Mouse (Mus musculus) kidney, embryonic 15.5 days (tissue): ENCODE measurements around the gene Incenp. TPM values are rescaled to one million over a fixed set of nuclear protein-coding genes. Genes with fewer than 3 reads are reported as not detected.

Experiments
- ATAC-seq: fragments of 200-750 bp; cut with Nextera tagmentation; replicated peaks from 2 replicates; pipeline ENCODE4 v1.8.0; 2017; ENCODE audit warnings: moderate TSS enrichment; ENCODE audit not compliant: low FRiP score
- H3K27ac ChIP-seq: fragments of 300-500 bp; sonication (generic); 2 replicates; pipeline ENCODE4 v1.5.1; 2015; ENCODE audit warnings: mild to moderate bottlenecking, inconsistent platforms
- H3K27me3 ChIP-seq: fragments of 300-500 bp; sonication (generic); 2 replicates; pipeline ENCODE4 v1.6.1; 2015; ENCODE audit warnings: inconsistent platforms
- H3K36me3 ChIP-seq: fragments of 300-500 bp; sonication (generic); 2 replicates; pipeline ENCODE4 v1.6.1; 2015; ENCODE audit warnings: inconsistent platforms
- H3K4me1 ChIP-seq: fragments of 300-500 bp; sonication (generic); 2 replicates; pipeline ENCODE4 v1.6.1; 2015; ENCODE audit warnings: inconsistent platforms
- H3K4me2 ChIP-seq: fragments of 300-500 bp; sonication (generic); 2 replicates; pipeline ENCODE4 v1.6.1; 2015; ENCODE audit warnings: moderate library complexity, mild to moderate bottlenecking, inconsistent platforms
- H3K4me3 ChIP-seq: fragments of 300-500 bp; sonication (generic); replicated peaks from 2 replicates; pipeline ENCODE4 v1.5.1; 2015; ENCODE audit warnings: mild to moderate bottlenecking, inconsistent platforms
- H3K9ac ChIP-seq: fragments of 300-500 bp; sonication (generic); 2 replicates; pipeline ENCODE4 v1.6.1; 2015; ENCODE audit warnings: mild to moderate bottlenecking, inconsistent platforms
- H3K9me3 ChIP-seq: fragments of 300-500 bp; sonication (generic); replicated peaks from 2 replicates; pipeline ENCODE4 v1.6.1; 2016; ENCODE audit warnings: inconsistent platforms
- WGBS: fragments of 180-500 bp; shearing (Covaris S2); methylation state at CpG from one replicate; pipeline ENCODE4 v1.1.7; 2015; ENCODE audit warnings: mixed read lengths; 5-methylcytosine and 5-hydroxymethylcytosine counted together
- polyA plus RNA-seq: library from polyadenylated mRNA; unstranded; fragments of >200 nt; fragmentation: Nextera tagmentation; extraction: Ambion mirVana; gene quantifications from 2 replicates; pipeline ENCODE4 v1.2.1, GENCODE M21; 2015

Incenp gene
- polyA plus RNA-seq, result 105 and 112 TPM in 2 replicates

DNA sequence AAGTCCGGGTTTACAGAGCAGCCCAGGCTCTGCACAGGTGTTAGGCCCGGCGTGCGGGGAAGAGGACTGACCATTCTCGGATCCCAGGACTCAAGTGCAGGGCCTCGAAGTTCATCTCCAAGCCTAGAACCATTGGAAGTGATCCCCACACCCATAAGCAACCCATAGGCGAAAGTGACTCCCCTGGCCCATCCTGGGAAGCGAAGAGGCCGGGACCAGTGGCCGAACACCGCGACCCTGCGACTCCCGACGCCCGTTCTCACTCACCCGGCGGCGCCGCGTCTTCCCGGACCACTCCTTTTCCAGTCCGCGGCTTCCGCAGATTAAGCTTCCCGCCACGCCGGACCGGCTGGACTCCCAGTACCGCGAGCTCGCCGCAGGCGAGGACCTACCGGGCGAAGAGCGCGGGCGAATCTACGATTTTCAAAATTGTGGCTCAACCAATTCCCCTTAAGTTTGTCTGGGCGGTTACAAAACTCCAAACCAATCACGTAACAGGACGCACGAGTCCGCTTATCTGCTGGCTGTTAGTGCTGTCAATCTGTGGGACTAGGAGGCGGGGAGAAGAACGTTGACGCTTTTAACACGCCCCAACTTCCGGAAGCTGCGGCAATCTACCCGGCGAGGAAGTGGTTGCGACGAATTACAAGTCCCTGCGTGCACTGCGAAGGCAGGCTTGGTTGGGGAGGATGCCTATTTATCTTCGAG, at the start of gene Incenp:
TSS of gene Incenp (minus strand) at position 480 of the 708 bp plus-strand sequence.
- ATAC-seq, result peak; percentile 98
- Histone ChIP-seq H3K9ac (peak within 1 kb of the TSS; percentile 78), H3K27me3 (no peaks in the 10 kb centered on the region), H3K4me1 (peaks cover 23% of the 10 kb centered on the region), H3K9me3 (no peaks in the 10 kb centered on the region), H3K27ac (peak within 1 kb of the TSS; percentile 96), H3K4me2 (peak within 1 kb of the TSS; percentile 66), H3K4me3 (peak within 1 kb of the TSS; percentile 80), H3K36me3 (peaks cover 18% of the 10 kb centered on the region)
- under 1% methylated on average over 58 of the region's 58 CpGs for WGBS

DNA sequence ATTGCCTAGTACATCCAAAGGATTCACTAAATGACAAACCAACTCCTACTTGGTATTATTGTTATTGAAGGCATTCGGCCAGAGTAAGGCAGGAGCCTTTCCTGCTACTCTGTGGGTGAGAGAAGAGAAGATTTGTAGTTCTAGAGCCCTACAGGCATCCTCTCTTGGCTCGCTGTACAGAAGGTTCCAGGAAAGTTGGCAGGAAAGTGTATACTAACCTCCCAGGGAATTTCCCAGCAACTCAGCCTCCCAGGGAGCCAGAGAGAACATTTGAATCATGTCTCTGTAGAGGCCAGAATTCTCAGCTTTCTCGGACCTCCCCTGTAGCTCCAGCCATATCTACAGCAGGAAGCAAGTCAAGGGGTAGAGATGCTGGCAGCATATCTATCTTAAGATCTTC, 47.6 kb upstream of the Incenp start:
- Histone ChIP-seq H3K4me3 (no peak overlapping the region), H3K9ac (no peak overlapping the region), H3K36me3 (no peaks in the 10 kb centered on the region), H3K4me2 (no peak overlapping the region), H3K27me3 (no peaks in the 10 kb centered on the region), H3K9me3 (no peaks in the 10 kb centered on the region), H3K27ac (no peak overlapping the region), H3K4me1 (peaks cover 16% of the 10 kb centered on the region)
- WGBS, result 62% methylated on average over 3 of the region's 3 CpGs
- ATAC-seq, result no peak

- no peaks in the 10 kb centered on the region for H3K36me3 ChIP-seq
- 87% methylated on average over 8 of the region's 8 CpGs for WGBS
- H3K27me3 ChIP-seq, result no peaks in the 10 kb centered on the region
- ATAC-seq, result no peak
- H3K9ac ChIP-seq, result no peak overlapping the region
- no peak overlapping the region for H3K27ac ChIP-seq
- H3K4me2 ChIP-seq, result no peak overlapping the region
- no peaks in the 10 kb centered on the region for H3K9me3 ChIP-seq
- H3K4me1 ChIP-seq, result peaks cover 25% of the 10 kb centered on the region
- H3K4me3 ChIP-seq, result no peak overlapping the region
Observed at GRCm38 (mm10) chr19:9945800-9946564, 46.6 kb upstream of the Incenp start.

DNA sequence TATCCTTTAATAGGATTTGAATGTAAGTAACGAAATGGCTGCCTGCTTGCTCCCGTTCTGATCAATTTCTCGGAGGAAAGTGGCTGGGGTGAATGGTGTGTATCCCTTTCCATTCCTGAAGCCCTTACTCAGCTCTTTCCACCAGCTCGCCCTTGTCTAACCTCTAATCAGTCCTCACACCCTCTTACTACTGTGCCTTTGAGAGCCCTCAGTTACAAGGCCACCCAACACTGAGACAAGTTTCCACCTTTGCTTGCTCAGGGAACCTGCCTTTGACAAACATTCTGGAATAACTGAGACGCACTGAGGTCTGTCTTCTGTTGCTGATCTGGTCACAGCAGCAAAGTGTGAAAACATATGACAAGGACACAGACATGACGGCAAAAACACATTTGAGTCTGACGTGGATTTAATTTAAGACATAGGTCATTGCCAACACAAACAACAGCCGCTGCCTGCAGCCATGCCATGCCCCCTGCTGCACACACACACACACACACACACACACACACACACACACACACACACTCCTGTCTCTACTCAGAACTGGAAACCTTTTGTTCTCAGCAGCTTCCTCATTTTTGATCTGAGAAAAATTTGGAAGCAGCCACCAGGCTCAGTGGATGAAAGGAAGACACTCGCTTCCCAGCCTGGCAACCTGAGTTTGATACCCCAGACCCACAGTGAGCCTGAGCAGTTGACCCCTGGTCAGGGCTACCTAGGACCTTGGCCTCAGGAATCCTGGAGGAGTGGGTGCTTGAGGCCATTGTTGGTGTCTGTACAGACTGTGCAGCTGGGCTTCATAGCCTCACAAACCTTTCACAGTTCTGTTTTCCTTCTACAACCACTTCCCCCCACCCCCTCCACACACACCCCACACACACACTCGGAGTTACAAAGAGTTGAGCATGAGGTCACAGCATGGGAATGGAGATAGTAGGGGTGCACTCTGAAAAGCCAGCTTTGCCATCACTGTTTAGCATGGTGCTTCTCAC, 43.5 kb upstream of the Incenp start:
- no peaks in the 10 kb centered on the region for H3K9me3 ChIP-seq
- no peaks in the 10 kb centered on the region for H3K36me3 ChIP-seq
- ATAC-seq, result 0 out of 2 replicates have a peak, but pooled peaks have one; percentile 33
- no peak overlapping the region for H3K4me2 ChIP-seq
- WGBS, result 41% methylated on average over 10 of the region's 10 CpGs
- no peak overlapping the region for H3K9ac ChIP-seq
- H3K4me1 ChIP-seq, result peaks cover 39% of the 10 kb centered on the region
- no peak overlapping the region for H3K4me3 ChIP-seq
- H3K27ac ChIP-seq, result peak overlapping the region; percentile 32; the same call in 1 of the 2 replicates
- no peaks in the 10 kb centered on the region for H3K27me3 ChIP-seq

DNA sequence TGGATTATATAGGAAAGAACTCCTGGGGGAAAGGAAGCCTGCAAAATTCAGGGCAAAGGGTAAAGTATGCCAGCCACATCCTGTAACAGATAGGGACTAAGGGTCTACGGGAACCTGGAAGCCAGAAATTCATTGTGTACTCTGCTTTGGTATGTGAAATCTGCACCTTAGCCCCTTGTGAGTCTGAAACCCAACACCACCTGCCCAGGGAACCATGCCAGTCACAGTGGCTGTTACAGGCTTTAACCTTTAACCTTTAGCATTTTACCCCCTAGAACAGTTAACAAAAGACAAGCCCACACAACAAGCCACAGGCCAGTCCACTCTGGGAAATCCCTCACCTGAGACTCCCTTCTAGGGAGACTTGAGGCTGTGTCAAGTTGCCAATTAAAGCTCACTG, 42.5 kb upstream of the Incenp start:
- no peak overlapping the region for H3K4me2 ChIP-seq
- WGBS, result 13% methylated on average over 1 of the region's 1 CpGs
- peak; percentile 62 for ATAC-seq
- no peak overlapping the region for H3K9ac ChIP-seq
- H3K36me3 ChIP-seq, result no peaks in the 10 kb centered on the region
- peak overlapping the region; percentile 6; the same call in 1 of the 2 replicates for H3K27ac ChIP-seq
- peaks cover 39% of the 10 kb centered on the region for H3K4me1 ChIP-seq
- no peaks in the 10 kb centered on the region for H3K9me3 ChIP-seq
- H3K4me3 ChIP-seq, result no peak overlapping the region
- H3K27me3 ChIP-seq, result no peaks in the 10 kb centered on the region

GRCm38 (mm10) chr19:9940903-9941302, 41.6 kb upstream of the Incenp start:
- no peak for ATAC-seq
- Histone ChIP-seq H3K9ac (no peak overlapping the region), H3K9me3 (no peaks in the 10 kb centered on the region), H3K27me3 (no peaks in the 10 kb centered on the region), H3K27ac (no peak overlapping the region), H3K36me3 (no peaks in the 10 kb centered on the region), H3K4me2 (no peak overlapping the region), H3K4me3 (no peak overlapping the region), H3K4me1 (peaks cover 46% of the 10 kb centered on the region)
- 57% methylated on average over 4 of the region's 4 CpGs for WGBS

DNA sequence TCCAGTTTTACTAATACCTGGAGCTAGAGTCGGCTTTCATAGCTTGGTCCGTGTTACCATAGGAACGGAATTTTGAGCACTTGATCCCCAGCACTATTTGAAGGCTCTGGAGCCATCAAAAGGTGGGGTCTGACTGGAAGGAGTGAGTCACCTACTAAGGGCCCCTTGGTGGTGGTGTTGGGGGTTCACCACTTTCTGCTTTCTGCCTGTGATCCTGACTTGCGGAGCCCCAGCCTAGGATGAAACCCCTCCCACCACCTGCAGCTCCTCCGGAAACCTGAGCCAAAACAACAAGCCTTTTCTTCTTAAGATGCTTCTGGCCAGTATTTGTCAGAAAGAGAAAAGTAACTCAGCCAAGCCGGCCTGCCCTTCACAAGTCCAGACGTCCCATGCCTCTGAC, 40.5 kb upstream of the Incenp start:
- Histone ChIP-seq H3K27me3 (no peaks in the 10 kb centered on the region), H3K36me3 (no peaks in the 10 kb centered on the region), H3K4me2 (no peak overlapping the region), H3K4me3 (no peak overlapping the region), H3K9me3 (no peaks in the 10 kb centered on the region), H3K27ac (no peak overlapping the region), H3K9ac (no peak overlapping the region), H3K4me1 (peaks cover 46% of the 10 kb centered on the region)
- 61% methylated on average over 7 of the region's 7 CpGs for WGBS
- ATAC-seq, result no peak

DNA sequence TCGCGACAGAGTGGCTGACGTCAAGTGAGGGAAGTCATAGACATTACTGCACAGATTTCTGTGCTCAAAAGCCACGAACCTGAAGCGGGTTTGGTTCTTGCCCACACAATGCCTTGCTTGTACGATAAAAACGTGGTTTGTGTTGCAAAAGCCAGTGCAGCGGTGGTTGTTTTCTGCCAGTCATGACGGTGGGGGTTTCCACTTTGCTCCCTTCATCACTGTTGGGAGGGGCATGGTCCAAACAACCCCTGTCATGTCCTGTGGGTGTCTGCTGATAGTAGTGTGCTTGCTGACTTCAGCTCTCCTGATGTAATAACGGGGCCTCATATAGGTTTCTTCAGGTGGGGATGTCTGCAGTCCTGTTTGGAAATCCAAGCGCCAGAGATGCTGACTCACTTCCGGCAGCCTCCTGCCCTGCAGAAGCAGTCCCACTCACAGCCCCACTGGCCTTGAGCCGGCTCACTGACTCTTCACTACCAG, 39.5 kb upstream of the Incenp start:
- Histone ChIP-seq H3K9me3 (no peaks in the 10 kb centered on the region), H3K9ac (no peak overlapping the region), H3K4me3 (no peak overlapping the region), H3K27me3 (no peaks in the 10 kb centered on the region), H3K36me3 (no peaks in the 10 kb centered on the region), H3K27ac (no peak overlapping the region), H3K4me2 (no peak overlapping the region), H3K4me1 (peaks cover 46% of the 10 kb centered on the region)
- WGBS, result 74% methylated on average over 13 of the region's 13 CpGs
- no peak for ATAC-seq

GRCm38 (mm10) chr19:9938156-9938823, 38.9 kb upstream of the Incenp start:
- Histone ChIP-seq H3K9me3 (no peaks in the 10 kb centered on the region), H3K36me3 (no peaks in the 10 kb centered on the region), H3K4me1 (peaks cover 43% of the 10 kb centered on the region), H3K4me2 (no peak overlapping the region), H3K4me3 (no peak overlapping the region), H3K27ac (no peak overlapping the region), H3K9ac (no peak overlapping the region), H3K27me3 (no peaks in the 10 kb centered on the region)
- no peak for ATAC-seq
- WGBS, result 77% methylated on average over 6 of the region's 6 CpGs

DNA sequence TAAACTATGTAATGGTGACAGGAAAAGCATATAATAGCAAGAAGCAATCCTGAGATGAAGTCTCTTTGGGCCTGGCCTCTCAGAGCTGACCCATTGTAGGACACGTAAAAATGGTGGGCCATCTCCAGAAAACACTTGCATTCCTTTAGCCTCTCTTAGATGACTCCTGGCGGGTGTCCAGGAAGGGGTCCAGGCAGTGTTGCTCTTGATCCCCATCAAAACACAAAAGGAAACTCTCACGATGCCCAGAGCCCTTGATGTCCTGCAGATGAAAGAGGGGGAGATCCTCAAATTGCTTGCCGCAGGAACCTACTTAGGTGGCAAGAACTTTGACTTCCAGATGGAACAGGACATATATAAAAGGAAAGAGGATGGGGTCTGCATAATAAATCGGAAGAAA, 38.1 kb upstream of the Incenp start:
- no peaks in the 10 kb centered on the region for H3K9me3 ChIP-seq
- 63% methylated on average over 5 of the region's 5 CpGs for WGBS
- no peak overlapping the region for H3K4me3 ChIP-seq
- H3K4me2 ChIP-seq, result no peak overlapping the region
- ATAC-seq, result no peak
- H3K27ac ChIP-seq, result no peak overlapping the region
- no peaks in the 10 kb centered on the region for H3K36me3 ChIP-seq
- H3K27me3 ChIP-seq, result no peaks in the 10 kb centered on the region
- peaks cover 34% of the 10 kb centered on the region for H3K4me1 ChIP-seq
- H3K9ac ChIP-seq, result no peak overlapping the region

DNA sequence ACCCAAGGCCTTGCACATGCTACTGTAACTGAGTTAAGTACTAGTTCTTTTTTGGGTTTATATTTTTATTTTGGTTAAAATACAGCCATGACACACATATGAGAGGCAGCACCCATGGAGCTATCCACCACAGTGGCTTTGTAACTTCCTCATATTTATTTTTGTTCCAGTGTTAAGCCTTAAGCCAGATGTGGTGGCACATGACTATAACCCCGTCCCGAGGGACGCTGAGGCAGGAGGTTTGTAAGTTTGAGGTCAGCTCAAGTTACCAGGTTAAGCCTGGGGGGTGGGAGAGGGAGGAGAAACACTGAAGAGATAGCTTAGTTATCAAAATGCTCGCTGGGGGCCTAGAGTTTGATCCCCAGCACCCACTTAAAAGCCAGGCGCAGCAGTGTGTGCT, 37.2 kb upstream of the Incenp start:
- peaks cover 26% of the 10 kb centered on the region for H3K4me1 ChIP-seq
- ATAC-seq, result no peak
- 62% methylated on average over 5 of the region's 5 CpGs for WGBS

More for the DNA sequence above, 37.2 kb upstream of the Incenp start:
- Histone ChIP-seq H3K9me3 (no peaks in the 10 kb centered on the region), H3K4me3 (no peak overlapping the region), H3K9ac (no peak overlapping the region), H3K27ac (no peak overlapping the region), H3K27me3 (no peaks in the 10 kb centered on the region), H3K4me2 (no peak overlapping the region), H3K36me3 (no peaks in the 10 kb centered on the region)
